Mouse (Mus musculus) MEL (cell line): ENCODE results near the gene Igflr1. TPM values are rescaled to one million over a fixed set of nuclear protein-coding genes. Genes with fewer than 3 reads are reported as not detected.

ENCODE experiments used
- DNase-seq: peaks from one replicate; pipeline ENCODE4 v3.0.0; 2011; ENCODE audit warnings: low read depth, low spot score
- H3K27ac ChIP-seq: 2 replicates; pipeline ENCODE4 v1.5.1; 2012; ENCODE audit warnings: low read depth, mild to moderate bottlenecking, control low read depth, low read length, moderate library complexity; ENCODE audit not compliant: control insufficient read depth
- H3K27me3 ChIP-seq, 2 experiments: fragments of 150-350 bp in 1 of 2; sonication (generic) in 1 of 2; 2 replicates each; pipeline ENCODE4 v1.6.1; 2012; ENCODE audit warnings: low read length in 2 of 2, mild to moderate bottlenecking in 2 of 2, improper control_type of control experiment in 1 of 2, moderate library complexity in 1 of 2; ENCODE audit not compliant: insufficient read depth in 2 of 2, control insufficient read depth in 1 of 2
- H3K36me3 ChIP-seq, 2 experiments: 2 replicates each; pipeline ENCODE4 v1.6.1; 2012 to 2014; ENCODE audit warnings: low read length in 2 of 2, improper control_type of control experiment in 1 of 2, inconsistent platforms in 1 of 2, mild to moderate bottlenecking in 1 of 2; ENCODE audit not compliant: insufficient read depth in 2 of 2, control insufficient read depth in 1 of 2
- H3K4me1 ChIP-seq, 2 experiments: fragments of 150-350 bp in 1 of 2; sonication (generic) in 1 of 2; 2 replicates each; pipeline ENCODE4 v1.6.1; 2012; ENCODE audit warnings: low read length in 2 of 2, improper control_type of control experiment in 1 of 2, mild to moderate bottlenecking in 1 of 2; ENCODE audit not compliant: insufficient read depth in 2 of 2, control insufficient read depth in 1 of 2
- H3K4me3 ChIP-seq, 2 experiments: fragments of 150-350 bp in 1 of 2; sonication (generic) in 1 of 2; 2 replicates each; pipeline ENCODE4 v1.5.1; 2012; ENCODE audit warnings: low read depth in 2 of 2, low read length in 2 of 2, mild to moderate bottlenecking in 2 of 2, moderate library complexity in 2 of 2, control low read depth in 1 of 2, improper control_type of control experiment in 1 of 2; ENCODE audit not compliant: control insufficient read depth in 1 of 2, insufficient read depth in 1 of 2
- H3K79me2 ChIP-seq: 2 replicates; pipeline ENCODE4 v1.6.1; 2012; ENCODE audit warnings: mild to moderate bottlenecking, low read length, moderate library complexity; ENCODE audit not compliant: control insufficient read depth, poor library complexity, insufficient read depth
- H3K9ac ChIP-seq: 2 replicates; pipeline ENCODE4 v1.6.1; 2012; ENCODE audit warnings: low read depth, mild to moderate bottlenecking, control low read depth, low read length, moderate library complexity; ENCODE audit not compliant: control insufficient read depth, poor library complexity, severe bottlenecking
- H3K9me3 ChIP-seq: fragments of 150-350 bp; sonication (generic); replicated peaks from 2 replicates; pipeline ENCODE4 v1.6.1; 2012; ENCODE audit warnings: mild to moderate bottlenecking, low read length, improper control_type of control experiment, moderate library complexity; ENCODE audit not compliant: insufficient read depth
- BHLHE40 ChIP-seq: IDR thresholded peaks from 2 replicates; pipeline ENCODE4 v1.6.1; 2012; ENCODE audit warnings: low read depth, mild to moderate bottlenecking, inconsistent platforms, low read length, improper control_type of control experiment, borderline replicate concordance
- CHD1 ChIP-seq: IDR thresholded peaks from 2 replicates; pipeline ENCODE4 v1.6.1; 2012; ENCODE audit warnings: low read depth, mild to moderate bottlenecking, inconsistent platforms, low read length, improper control_type of control experiment
- EP300 ChIP-seq, 2 experiments: IDR thresholded peaks; 2 replicates each; pipeline ENCODE4 v1.6.1; 2011; ENCODE audit warnings: improper control_type of control experiment in 2 of 2, low read length in 2 of 2, low read depth in 1 of 2, mild to moderate bottlenecking in 1 of 2
- ETS1 ChIP-seq: IDR thresholded peaks from 2 replicates; pipeline ENCODE4 v1.6.1; 2012; ENCODE audit warnings: low read depth, mild to moderate bottlenecking, inconsistent platforms, low read length, improper control_type of control experiment, moderate library complexity
- GABPA ChIP-seq: IDR thresholded peaks from 2 replicates; pipeline ENCODE4 v1.6.1; 2012; ENCODE audit warnings: low read depth, mild to moderate bottlenecking, inconsistent platforms, low read length, improper control_type of control experiment, moderate library complexity
- GATA1 ChIP-seq: IDR thresholded peaks from 2 replicates; pipeline ENCODE4 v1.6.1; 2011; ENCODE audit warnings: low read depth, low read length, improper control_type of control experiment
- HCFC1 ChIP-seq: IDR thresholded peaks from 2 replicates; pipeline ENCODE4 v1.6.1; 2012; ENCODE audit warnings: low read depth, mild to moderate bottlenecking, inconsistent platforms, low read length, improper control_type of control experiment, moderate library complexity
- JUND ChIP-seq: IDR thresholded peaks from 2 replicates; pipeline ENCODE4 v1.6.1; 2011; ENCODE audit warnings: low read depth, mild to moderate bottlenecking, improper control_type of control experiment, low read length
- KAT2A ChIP-seq: conservative IDR thresholded peaks from 2 replicates; pipeline ENCODE4 v1.6.1; 2012; ENCODE audit warnings: low read depth, low read length, improper control_type of control experiment, inconsistent platforms
- MAFK ChIP-seq: IDR thresholded peaks from 2 replicates; pipeline ENCODE4 v1.6.1; 2011; ENCODE audit warnings: low read depth, mild to moderate bottlenecking, low read length, improper control_type of control experiment, borderline replicate concordance
- MAZ ChIP-seq: IDR thresholded peaks from 2 replicates; pipeline ENCODE4 v1.6.1; 2012; ENCODE audit warnings: low read depth, mild to moderate bottlenecking, inconsistent platforms, low read length, improper control_type of control experiment
- MEF2A ChIP-seq: IDR thresholded peaks from 2 replicates; pipeline ENCODE4 v1.6.1; 2014; ENCODE audit warnings: low read depth, mild to moderate bottlenecking, inconsistent platforms, low read length, improper control_type of control experiment; ENCODE audit not compliant: poor library complexity, insufficient replicate concordance, severe bottlenecking; ENCODE audit errors: extremely low read depth
- MXI1 ChIP-seq: IDR thresholded peaks from 2 replicates; pipeline ENCODE4 v1.6.1; 2011; ENCODE audit warnings: mild to moderate bottlenecking, low read depth, low read length, improper control_type of control experiment
- MYB ChIP-seq: IDR thresholded peaks from 2 replicates; pipeline ENCODE4 v1.6.1; 2011; ENCODE audit warnings: mild to moderate bottlenecking, low read depth, low read length, improper control_type of control experiment
- MYC ChIP-seq: IDR thresholded peaks from 2 replicates; pipeline ENCODE4 v1.6.1; 2011; ENCODE audit warnings: low read depth, mild to moderate bottlenecking, low read length, improper control_type of control experiment, moderate library complexity
- NELFE ChIP-seq: IDR thresholded peaks from 2 replicates; pipeline ENCODE4 v1.6.1; 2011; ENCODE audit warnings: low read depth, low read length, improper control_type of control experiment
- NRF1 ChIP-seq: IDR thresholded peaks from 2 replicates; pipeline ENCODE4 v1.6.1; 2014; ENCODE audit warnings: low read depth, mild to moderate bottlenecking, inconsistent platforms, low read length, improper control_type of control experiment, moderate library complexity; ENCODE audit not compliant: poor library complexity, insufficient read depth, severe bottlenecking
- POLR2A ChIP-seq, 2 experiments: IDR thresholded peaks; 2 replicates each; pipeline ENCODE4 v1.6.1; 2011 to 2012; ENCODE audit warnings: low read length in 2 of 2, mild to moderate bottlenecking in 2 of 2, control low read depth in 1 of 2, improper control_type of control experiment in 1 of 2, low read depth in 1 of 2, moderate library complexity in 1 of 2; ENCODE audit not compliant: control insufficient read depth in 1 of 2, insufficient read depth in 1 of 2, poor library complexity in 1 of 2
- POLR2AphosphoS5 ChIP-seq: IDR thresholded peaks from 2 replicates; pipeline ENCODE4 v1.6.1; 2012; ENCODE audit warnings: low read depth, borderline replicate concordance, mild to moderate bottlenecking, inconsistent platforms, low read length, moderate library complexity, mixed read lengths
- RAD21 ChIP-seq: IDR thresholded peaks from 2 replicates; pipeline ENCODE4 v1.6.1; 2011; ENCODE audit warnings: mild to moderate bottlenecking, low read depth, low read length, improper control_type of control experiment
- RCOR1 ChIP-seq: IDR thresholded peaks from 2 replicates; pipeline ENCODE4 v1.6.1; 2012; ENCODE audit warnings: low read depth, mild to moderate bottlenecking, inconsistent platforms, low read length, improper control_type of control experiment
- SMC3 ChIP-seq: IDR thresholded peaks from 2 replicates; pipeline ENCODE4 v1.6.1; 2011; ENCODE audit warnings: low read depth, low read length, improper control_type of control experiment
- TBP ChIP-seq: IDR thresholded peaks from 2 replicates; pipeline ENCODE4 v1.8.0; 2011; ENCODE audit warnings: low read depth, low read length, improper control_type of control experiment
- TCF12 ChIP-seq: IDR thresholded peaks from 2 replicates; pipeline ENCODE4 v1.6.1; 2014; ENCODE audit warnings: low read depth, mild to moderate bottlenecking, inconsistent platforms, low read length, improper control_type of control experiment, moderate library complexity
- UBTF ChIP-seq: IDR thresholded peaks from 2 replicates; pipeline ENCODE4 v1.6.1; 2012; ENCODE audit warnings: low read depth, mild to moderate bottlenecking, inconsistent platforms, low read length, improper control_type of control experiment, moderate library complexity, borderline replicate concordance; ENCODE audit not compliant: insufficient read depth
- USF1 ChIP-seq: IDR thresholded peaks from 2 replicates; pipeline ENCODE4 v1.6.1; 2014; ENCODE audit warnings: low read depth, mild to moderate bottlenecking, inconsistent platforms, low read length, improper control_type of control experiment, moderate library complexity
- USF2 ChIP-seq, 2 experiments: IDR thresholded peaks; 2 replicates each; pipeline ENCODE4 v1.6.1; 2011 to 2012; ENCODE audit warnings: improper control_type of control experiment in 2 of 2, low read length in 2 of 2, borderline replicate concordance in 1 of 2, inconsistent platforms in 1 of 2, low read depth in 1 of 2, mild to moderate bottlenecking in 1 of 2; ENCODE audit not compliant: insufficient read depth in 1 of 2
- ZKSCAN1 ChIP-seq: IDR thresholded peaks from 2 replicates; pipeline ENCODE4 v1.6.1; 2012; ENCODE audit warnings: low read depth, mild to moderate bottlenecking, inconsistent platforms, low read length, improper control_type of control experiment, moderate library complexity
- ZNF384 ChIP-seq: IDR thresholded peaks from 2 replicates; pipeline ENCODE4 v1.6.1; 2012; ENCODE audit warnings: low read depth, mild to moderate bottlenecking, inconsistent platforms, low read length, improper control_type of control experiment
- polyA plus RNA-seq, 2 experiments: library from polyadenylated mRNA; stranded (reverse) in 1 of 2; unstranded in 1 of 2; fragments of >175 nt in 1 of 2; fragments of >200 nt in 1 of 2; gene quantifications; 2 replicates each; pipeline versions ENCODE4 v1.2.1 to v1.2.4; 2012; ENCODE audit warnings: low replicate concordance in 2 of 2, low read depth in 1 of 2; ENCODE audit not compliant: insufficient read length in 2 of 2, insufficient read depth in 1 of 2, missing spikeins in 1 of 2
- total RNA-seq: library from RNA; depleted of rRNA; stranded (reverse); fragments of 300-350 nt; gene quantifications from 2 replicates; pipeline ENCODE4 v1.2.3, GENCODE M21; 2012

The Igflr1 gene
- total and polyA plus RNA-seq, 3 experiments, result 1.3 to 3.1 TPM; not detected in 1

DNA sequence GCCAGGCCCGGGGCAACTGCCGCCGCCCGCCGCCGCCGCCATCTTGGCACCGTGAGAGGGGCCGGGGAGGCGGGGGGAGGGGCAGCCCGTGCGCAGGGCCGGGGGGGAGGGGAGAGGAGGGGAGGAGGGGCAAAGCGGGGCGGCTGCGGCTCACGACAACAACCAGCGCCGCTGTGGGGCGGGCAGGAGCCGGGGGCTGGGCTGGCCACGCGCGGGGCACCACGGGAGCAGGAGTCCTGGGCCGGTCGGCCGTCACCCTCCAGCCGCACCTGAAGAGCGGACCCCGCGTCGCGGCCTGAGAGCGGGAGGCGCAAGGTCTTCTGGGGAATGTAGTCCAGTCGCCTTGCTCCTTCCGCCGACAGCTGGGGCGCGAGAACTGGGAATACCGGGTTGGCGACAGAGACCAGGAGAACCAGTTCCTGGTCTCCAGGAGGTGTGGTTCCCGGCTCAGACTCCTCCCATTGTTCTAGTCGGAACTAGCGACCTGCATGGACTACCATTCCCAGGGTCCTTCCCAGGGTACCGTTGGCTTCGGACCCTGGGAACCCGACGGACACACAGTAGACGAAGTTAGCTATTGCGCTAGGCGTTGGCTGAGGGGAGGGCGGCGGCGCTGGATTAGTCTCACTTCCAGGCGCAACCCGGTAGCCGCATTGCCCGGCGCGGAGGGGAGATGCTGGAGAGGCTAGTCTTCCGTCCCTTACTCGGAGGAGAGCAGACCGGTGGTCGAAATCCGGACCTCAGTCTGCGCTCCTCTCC lies 23.6 kb downstream of the Igflr1 start, which contains the start of gene Kmt2b (continued):
- TF ChIP-seq ZNF384 (no peak), POLR2AphosphoS5 (no peak), GATA1 (no peak), CHD1 (no peak)

DNA sequence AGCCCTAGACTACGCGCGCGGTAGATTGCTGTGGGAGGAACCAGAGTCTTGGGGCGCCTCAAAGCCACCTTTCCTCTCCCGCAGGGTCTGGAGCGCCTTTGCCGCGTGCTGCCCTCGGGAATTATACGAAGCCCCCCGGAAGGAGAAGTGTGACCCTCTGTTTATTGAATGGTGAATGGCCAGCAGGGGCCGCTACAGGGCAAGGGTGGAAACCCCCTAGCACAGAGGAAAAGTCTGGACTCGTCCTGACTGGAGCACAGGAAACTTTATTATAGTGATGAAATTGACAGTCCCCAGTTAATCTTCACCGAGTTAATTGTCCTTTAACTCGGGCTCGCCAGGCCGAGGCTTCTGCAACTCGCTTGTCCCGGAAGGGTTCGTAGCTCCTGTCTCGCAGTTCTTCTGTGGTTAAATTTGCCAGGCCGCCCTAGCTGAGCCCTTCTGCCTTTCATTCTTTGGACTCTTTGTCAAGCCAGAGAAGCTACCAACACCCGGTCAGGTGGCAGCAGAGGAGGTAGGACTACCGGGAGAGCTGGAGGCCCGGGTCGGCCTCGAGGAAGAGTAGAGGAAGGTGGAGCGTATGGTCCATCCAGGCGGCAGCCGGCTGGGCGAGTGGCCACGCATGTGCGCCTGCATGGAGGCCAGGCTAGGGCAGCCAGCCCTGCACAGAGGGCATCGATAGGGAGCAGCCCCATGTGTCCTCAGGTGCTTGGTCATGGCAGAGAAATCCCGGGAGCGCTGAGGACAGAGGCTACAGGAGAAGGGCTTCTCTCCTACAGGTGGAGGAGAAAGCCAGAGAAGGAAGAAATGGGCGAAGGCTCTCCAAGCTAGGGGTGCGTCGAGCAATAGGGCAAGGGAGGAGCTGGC lies 24.4 kb downstream of the Igflr1 start:
- Histone ChIP-seq H3K79me2 (peaks cover 36% of the 10 kb centered on the region), H3K9me3 (no peaks in the 10 kb centered on the region), H3K27me3 (no peaks in the 10 kb centered on the region), H3K4me3 (peak overlapping the region; percentile 43 to 68), H3K27ac (peak overlapping the region; percentile 70), H3K4me1 (peaks cover 10 to 34% of the 10 kb centered on the region in 2 experiments; a peak in 3 of 4 replicates), H3K36me3 (peaks cover 1 to 13% of the 10 kb centered on the region in 2 experiments; a peak in 3 of 4 replicates), H3K9ac (peak overlapping the region; percentile 79)
- DNase-seq, result peak; percentile 85
- TF ChIP-seq GATA1 (no peak), NRF1 (0 out of 2 replicates have a peak, but pooled peaks have one; percentile 13), POLR2AphosphoS5 (no peak), NELFE (no peak; the same call in 1 of the 2 replicates), ETS1 (no peak), JUND (no peak), MXI1 (peak; percentile 77), MAFK (no peak), EP300 (IDR thresholded peaks at IDR 0.05; ENCODE audit: low read depth in 1 of 2, low read length in 2 of 2) (no peak), CHD1 (no peak), MYC (peak; percentile 60; the same call in 1 of the 2 replicates), BHLHE40 (no peak), RAD21 (peak; percentile 78), MAZ (0 out of 2 replicates have a peak, but pooled peaks have one; percentile 53), MYB (no peak), RCOR1 (no peak), KAT2A (no peak), UBTF (no peak), POLR2A (IDR thresholded peaks at IDR 0.05; ENCODE audit: control insufficient read depth in 1 of 2, insufficient read depth in 1 of 2, low read depth in 1 of 2, low read length in 2 of 2, poor library complexity in 1 of 2) (no peak; a peak in 1 of 4 replicates), ZNF384 (no peak), MEF2A (no peak), SMC3 (peak; percentile 62), TCF12 (no peak), HCFC1 (no peak; the same call in 1 of the 2 replicates), USF1 (no peak), ZKSCAN1 (no peak), GABPA (no peak), USF2 (IDR thresholded peaks at IDR 0.05; ENCODE audit: borderline replicate concordance in 1 of 2, insufficient read depth in 1 of 2, low read depth in 1 of 2, low read length in 2 of 2) (no peak), TBP (0 out of 2 replicates have a peak, but pooled peaks have one; percentile 37)
